Mouse (Mus musculus) hindbrain, embryonic 11.5 days (tissue): ENCODE measurements at regions not wholly inside any gene's neighbourhood (a gene's known extent, or its start where the extent isn't known, plus 50 kb on each side); places are given as distances from the start of the nearest gene placed in this dataset.

ENCODE experiments used
- ATAC-seq: fragments of 200-750 bp; cut with Nextera tagmentation; 2 replicates; pipeline ENCODE4 v1.8.0; 2017; ENCODE audit warnings: mild to moderate bottlenecking, moderate TSS enrichment, moderate library complexity; ENCODE audit not compliant: low FRiP score
- DNase-seq: peaks from one replicate; pipeline ENCODE4 v3.0.0-alpha.2; 2015; ENCODE audit warnings: low spot score
- H3K27ac ChIP-seq: fragments of 300-500 bp; sonication (generic); 2 replicates; pipeline ENCODE4 v1.5.1; 2014; ENCODE audit warnings: mild to moderate bottlenecking, low read depth, low read length
- H3K27me3 ChIP-seq: fragments of 300-500 bp; sonication (generic); 2 replicates; pipeline ENCODE4 v1.6.1; 2014; ENCODE audit warnings: mild to moderate bottlenecking, low read length, moderate library complexity, mixed read lengths; ENCODE audit not compliant: control insufficient read depth, insufficient read depth
- H3K36me3 ChIP-seq: fragments of 300-500 bp; sonication (generic); 2 replicates; pipeline ENCODE4 v1.6.1; 2014; ENCODE audit warnings: mild to moderate bottlenecking, low read length, moderate library complexity, mixed read lengths; ENCODE audit not compliant: control insufficient read depth, insufficient read depth
- H3K4me1 ChIP-seq: fragments of 300-500 bp; sonication (generic); replicated peaks from 2 replicates; pipeline ENCODE4 v1.6.1; 2014; ENCODE audit warnings: low read length, mixed read lengths; ENCODE audit not compliant: control insufficient read depth, insufficient read depth
- H3K4me2 ChIP-seq: fragments of 300-500 bp; sonication (generic); replicated peaks from 2 replicates; pipeline ENCODE4 v1.6.1; 2014; ENCODE audit warnings: mild to moderate bottlenecking, low read depth, low read length
- H3K4me3 ChIP-seq: fragments of 300-500 bp; sonication (generic); 2 replicates; pipeline ENCODE4 v1.5.1; 2014; ENCODE audit warnings: low read depth, low read length
- H3K9ac ChIP-seq: fragments of 300-500 bp; sonication (generic); 2 replicates; pipeline ENCODE4 v1.6.1; 2014; ENCODE audit warnings: low read depth, low read length
- H3K9me3 ChIP-seq: fragments of 300-500 bp; sonication (generic); 2 replicates; pipeline ENCODE4 v1.6.1; 2016; ENCODE audit warnings: low read length; ENCODE audit not compliant: control insufficient read depth
- WGBS: fragments of 180-500 bp; shearing (Covaris S2); extraction: QIAGEN DNeasy Blood & Tissue Kit; methylation state at CpG from one replicate; pipeline ENCODE4 v1.1.7; 2014; 5-methylcytosine and 5-hydroxymethylcytosine counted together

DNA sequence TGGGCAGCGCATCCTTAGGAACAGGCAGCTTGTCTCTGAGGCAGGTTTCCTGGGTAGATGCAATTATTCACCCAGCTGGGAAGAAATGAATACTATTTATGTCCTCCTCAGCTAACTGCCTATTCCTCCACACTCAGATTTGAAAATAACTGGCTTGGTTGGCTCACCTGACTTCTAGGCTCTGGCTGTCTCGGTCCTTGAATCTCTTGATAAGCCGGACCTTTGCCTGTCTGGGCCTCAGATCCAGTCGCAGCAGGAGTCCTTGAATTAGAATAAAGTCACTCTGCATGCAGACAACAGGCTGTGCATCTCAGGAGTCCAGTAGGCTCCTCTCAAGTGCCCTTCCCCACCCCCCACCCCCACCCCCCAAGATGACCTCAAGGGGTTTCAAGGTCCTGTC is 108.7 kb upstream of the Arhgap5 start:
- 0 out of 2 replicates have a peak, but pooled peaks cover 3% of the 10 kb centered on the region for H3K4me1 ChIP-seq
- ATAC-seq (no peak), DNase-seq (no peak)
- no peak overlapping the region for H3K27ac ChIP-seq
- no peaks in the 10 kb centered on the region for H3K9me3 ChIP-seq
- H3K27me3 ChIP-seq = no peaks in the 10 kb centered on the region
- 44% methylated on average over 4 of the region's 4 CpGs for WGBS
- no peak overlapping the region for H3K4me3 ChIP-seq
- no peak overlapping the region for H3K4me2 ChIP-seq
- no peaks in the 10 kb centered on the region for H3K36me3 ChIP-seq
- no peak overlapping the region for H3K9ac ChIP-seq

DNA sequence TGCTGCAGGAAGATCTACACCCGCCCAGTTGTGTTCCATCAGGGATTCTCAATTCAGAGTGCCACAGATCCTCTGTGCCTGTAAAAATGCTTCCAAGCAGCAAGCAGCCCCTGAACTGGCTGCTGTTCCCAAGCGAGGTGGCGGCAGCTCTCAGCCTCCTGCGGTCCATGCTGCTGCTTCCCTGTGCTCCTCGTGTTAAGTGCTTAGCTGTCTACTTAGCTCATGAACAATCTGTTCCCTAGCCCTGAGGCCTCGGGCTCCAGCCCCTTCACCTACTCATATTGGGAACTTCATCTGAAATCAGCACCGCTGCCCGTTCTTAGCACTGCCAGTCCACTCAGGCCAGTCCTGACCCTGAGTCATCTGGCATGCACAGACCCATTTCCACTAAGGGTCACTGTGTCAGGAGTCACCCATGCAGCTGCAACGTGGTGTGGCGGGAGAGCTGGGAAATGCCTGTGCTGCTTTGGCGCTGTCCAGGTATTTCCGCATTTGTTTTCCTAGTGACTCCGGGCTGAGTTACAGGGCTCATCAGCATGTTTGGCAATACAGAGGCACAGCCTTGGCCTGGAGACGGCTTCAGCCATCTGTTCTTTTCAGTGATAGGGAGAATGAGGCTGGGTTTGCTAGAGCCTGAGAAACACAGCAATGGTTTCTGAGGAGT is 107.5 kb upstream of the Arhgap5 start:
- ATAC-seq = no peak
- H3K4me2 ChIP-seq = no peak overlapping the region

DNA sequence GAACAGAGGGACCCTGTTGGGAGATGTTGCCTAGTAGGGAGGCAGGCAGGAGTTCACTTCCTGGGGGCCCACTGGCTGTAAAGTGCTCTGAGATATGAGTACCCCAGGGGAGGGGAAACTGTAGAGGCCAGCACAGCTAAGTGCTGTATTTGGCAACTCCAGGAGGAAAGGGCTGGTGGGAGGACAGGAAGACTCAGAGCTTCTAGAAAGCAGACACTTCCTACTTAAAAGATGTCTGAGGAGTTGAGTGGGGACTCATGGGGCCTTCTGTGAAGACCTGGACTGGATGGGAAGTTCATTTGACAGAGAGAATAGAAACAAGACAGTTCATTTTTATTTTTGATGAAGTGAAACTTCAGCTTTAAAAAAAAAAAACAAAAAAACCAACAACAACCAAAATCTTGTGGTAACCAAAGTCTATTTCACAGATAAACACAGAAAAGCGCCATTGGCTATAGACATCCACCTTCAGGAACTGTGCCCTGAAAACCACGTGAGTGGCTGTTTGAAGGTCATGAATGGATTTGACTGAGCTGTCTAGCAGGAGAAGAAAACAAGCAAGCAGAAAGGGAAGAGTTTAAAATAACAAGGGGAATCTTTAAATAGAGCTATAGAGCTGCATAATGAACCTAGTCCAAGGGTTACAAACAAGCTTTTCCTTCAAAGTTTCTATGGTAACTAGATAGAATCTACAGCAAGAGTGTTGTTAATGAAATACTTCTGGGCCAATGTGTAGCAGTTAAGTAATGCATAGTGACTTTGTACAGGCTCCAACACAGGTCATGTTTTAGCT is 105.9 kb upstream of the Arhgap5 start:
- H3K4me1 ChIP-seq = 0 out of 2 replicates have a peak, but pooled peaks cover 3% of the 10 kb centered on the region
- H3K9ac ChIP-seq = no peak overlapping the region
- no peaks in the 10 kb centered on the region for H3K27me3 ChIP-seq
- 67% methylated on average over 2 of the region's 2 CpGs for WGBS
- DNase-seq = no peak
- no peak overlapping the region for H3K4me3 ChIP-seq
- no peak overlapping the region for H3K4me2 ChIP-seq
- H3K9me3 ChIP-seq = no peaks in the 10 kb centered on the region
- no peaks in the 10 kb centered on the region for H3K36me3 ChIP-seq
- H3K27ac ChIP-seq = no peak overlapping the region
- no peak for ATAC-seq

More for the DNA sequence above, 107.5 kb upstream of the Arhgap5 start:
- DNase-seq = no peak
- H3K9me3 ChIP-seq = no peaks in the 10 kb centered on the region
- H3K9ac ChIP-seq = no peak overlapping the region
- no peak overlapping the region for H3K27ac ChIP-seq
- no peaks in the 10 kb centered on the region for H3K27me3 ChIP-seq
- H3K4me3 ChIP-seq = no peak overlapping the region
- WGBS = 54% methylated on average over 14 of the region's 14 CpGs
- 0 out of 2 replicates have a peak, but pooled peaks cover 3% of the 10 kb centered on the region for H3K4me1 ChIP-seq
- H3K36me3 ChIP-seq = no peaks in the 10 kb centered on the region

DNA sequence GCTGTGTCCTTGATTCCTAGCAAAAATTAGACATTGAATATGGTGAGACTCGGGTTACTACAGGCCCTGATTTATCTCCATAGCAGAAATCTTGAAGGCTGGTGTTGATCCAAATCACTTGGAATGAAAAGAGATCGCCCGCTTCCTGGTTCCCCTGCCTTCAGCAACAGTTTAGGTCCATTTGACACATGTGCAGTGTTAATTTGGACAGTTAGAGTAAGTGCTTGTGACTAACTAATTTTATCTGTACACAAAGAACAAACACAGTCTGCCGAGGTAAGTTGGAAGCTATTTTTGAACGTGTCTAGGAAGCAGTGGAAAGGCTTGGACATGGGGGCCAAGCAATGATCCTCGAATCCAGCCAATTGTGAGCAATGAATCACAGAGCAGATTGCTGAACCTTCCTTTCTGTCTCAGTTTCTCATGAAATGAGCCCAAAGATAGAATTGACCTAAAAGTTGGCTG is 105.2 kb upstream of the Arhgap5 start:
- H3K4me2 ChIP-seq = no peak overlapping the region
- no peak overlapping the region for H3K27ac ChIP-seq
- H3K9me3 ChIP-seq = no peaks in the 10 kb centered on the region
- 85% methylated on average over 6 of the region's 6 CpGs for WGBS
- H3K27me3 ChIP-seq = no peaks in the 10 kb centered on the region
- 0 out of 2 replicates have a peak, but pooled peaks cover 3% of the 10 kb centered on the region for H3K4me1 ChIP-seq
- no peak overlapping the region for H3K9ac ChIP-seq
- ATAC-seq = no peak
- no peak overlapping the region for H3K4me3 ChIP-seq
- no peaks in the 10 kb centered on the region for H3K36me3 ChIP-seq
- DNase-seq = no peak

DNA sequence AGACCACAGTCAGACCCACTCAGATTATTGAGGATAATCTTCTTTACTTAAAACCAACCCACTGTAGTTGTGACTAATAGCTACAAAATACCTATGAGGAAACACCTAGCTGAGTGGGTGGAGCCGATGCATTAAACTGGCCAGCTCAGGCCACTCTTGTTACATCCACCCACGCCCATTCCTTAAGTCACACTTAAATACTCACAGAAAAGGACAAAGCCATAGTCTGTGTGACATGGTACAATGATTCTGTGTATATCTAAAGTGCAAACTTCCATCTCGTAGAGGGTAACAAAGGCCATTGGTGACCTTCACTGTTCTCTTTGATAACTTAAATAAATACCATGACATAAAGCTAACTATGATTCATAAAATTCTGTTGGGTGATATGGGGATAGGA is 103.7 kb upstream of the Arhgap5 start:
- H3K4me3 ChIP-seq = no peak overlapping the region
- H3K27ac ChIP-seq = no peak overlapping the region
- WGBS = 87% methylated on average over 3 of the region's 3 CpGs
- H3K4me1 ChIP-seq = no peaks in the 10 kb centered on the region
- no peaks in the 10 kb centered on the region for H3K9me3 ChIP-seq
- H3K27me3 ChIP-seq = no peaks in the 10 kb centered on the region
- no peak overlapping the region for H3K9ac ChIP-seq
- no peak overlapping the region for H3K4me2 ChIP-seq
- ATAC-seq (no peak), DNase-seq (no peak)
- no peaks in the 10 kb centered on the region for H3K36me3 ChIP-seq

DNA sequence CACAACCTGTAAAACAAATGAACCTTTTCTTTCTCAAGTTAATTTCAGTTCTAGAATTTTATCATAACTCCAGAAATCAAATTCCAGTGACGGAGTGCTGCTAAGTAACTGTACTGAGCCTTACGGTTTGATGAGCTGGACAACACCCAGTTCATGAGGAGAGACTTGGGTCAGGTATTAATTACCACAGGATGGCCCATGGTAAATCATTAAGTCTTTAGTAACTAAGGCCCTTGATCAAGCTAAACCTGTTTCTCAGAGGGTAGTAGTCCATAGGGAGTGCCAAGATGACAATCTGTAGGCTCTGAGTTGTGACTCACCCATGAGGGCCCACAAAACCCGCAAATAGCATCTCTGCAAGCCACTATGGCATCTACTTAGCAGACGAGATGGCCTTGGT is 101.1 kb upstream of the Arhgap5 start:
- no peaks in the 10 kb centered on the region for H3K4me1 ChIP-seq
- H3K27ac ChIP-seq = no peak overlapping the region
- ATAC-seq (no peak), DNase-seq (no peak)
- H3K9ac ChIP-seq = no peak overlapping the region
- no peaks in the 10 kb centered on the region for H3K36me3 ChIP-seq
- H3K27me3 ChIP-seq = no peaks in the 10 kb centered on the region
- H3K4me2 ChIP-seq = no peak overlapping the region
- H3K9me3 ChIP-seq = no peaks in the 10 kb centered on the region
- H3K4me3 ChIP-seq = no peak overlapping the region
- 94% methylated on average over 4 of the region's 4 CpGs for WGBS

DNA sequence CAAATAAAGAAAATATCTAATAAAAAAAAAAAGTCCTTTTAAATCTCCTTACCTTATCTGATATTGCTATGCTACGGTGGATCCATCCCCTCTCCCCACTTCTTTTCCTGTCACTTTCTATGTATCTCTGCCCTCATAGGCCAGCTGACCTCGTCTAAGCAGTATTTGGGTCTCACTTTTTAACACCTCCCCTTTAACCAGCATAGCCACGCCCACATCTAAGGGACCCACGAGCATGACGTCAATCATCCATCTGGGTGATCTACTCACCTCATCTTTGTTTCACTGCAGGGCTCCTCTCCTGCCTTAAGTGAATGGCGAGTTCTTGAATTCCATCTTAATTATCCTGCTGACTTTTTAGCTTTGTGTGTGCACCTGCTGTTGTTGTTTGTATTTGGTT is 97.4 kb upstream of the Arhgap5 start:
- H3K4me2 ChIP-seq = no peak overlapping the region
- H3K9me3 ChIP-seq = no peaks in the 10 kb centered on the region
- H3K27me3 ChIP-seq = no peaks in the 10 kb centered on the region
- no peak for ATAC-seq
- no peak overlapping the region for H3K4me3 ChIP-seq
- H3K27ac ChIP-seq = no peak overlapping the region
- no peaks in the 10 kb centered on the region for H3K4me1 ChIP-seq
- no peak for DNase-seq
- H3K36me3 ChIP-seq = no peaks in the 10 kb centered on the region
- 77% methylated on average over 6 of the region's 6 CpGs for WGBS
- no peak overlapping the region for H3K9ac ChIP-seq

DNA sequence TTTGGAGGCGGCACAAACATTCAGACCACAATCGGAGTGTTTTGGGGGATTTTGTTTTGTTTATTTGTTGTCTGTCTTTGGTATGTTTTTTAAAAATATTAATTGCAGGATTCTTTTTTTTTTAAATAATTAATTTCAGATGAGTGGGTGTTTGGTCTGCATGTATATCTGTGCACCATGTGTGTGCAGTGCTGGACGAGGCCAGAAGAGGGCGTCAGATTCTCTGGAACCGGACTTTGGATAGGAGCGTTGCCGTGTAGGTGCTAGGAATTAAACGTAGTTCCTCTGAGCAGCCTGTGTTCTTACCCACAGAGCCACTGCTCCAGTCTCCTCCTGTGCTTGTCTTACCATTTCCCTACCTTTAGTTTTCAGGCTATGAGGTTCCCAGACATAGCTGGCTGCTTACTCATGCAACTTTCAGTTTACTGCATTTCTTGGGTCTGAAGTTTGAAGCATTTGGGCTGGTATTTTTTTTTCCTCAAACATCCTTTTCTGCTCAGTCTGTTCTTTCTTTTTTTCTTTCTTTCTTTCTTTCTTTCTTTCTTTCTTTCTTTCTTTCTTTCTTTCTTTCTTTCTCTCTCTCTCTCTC is 95.4 kb upstream of the Arhgap5 start:
- H3K4me3 ChIP-seq = no peak overlapping the region
- H3K9me3 ChIP-seq = no peaks in the 10 kb centered on the region
- no peak for ATAC-seq
- no peaks in the 10 kb centered on the region for H3K4me1 ChIP-seq
- no peak overlapping the region for H3K4me2 ChIP-seq
- H3K36me3 ChIP-seq = no peaks in the 10 kb centered on the region
- H3K27me3 ChIP-seq = no peaks in the 10 kb centered on the region
- no peak overlapping the region for H3K9ac ChIP-seq
- H3K27ac ChIP-seq = no peak overlapping the region
- DNase-seq = no peak
- WGBS = 92% methylated on average over 8 of the region's 8 CpGs
